Mouse (Mus musculus) activated CD4-positive, CD25-positive, alpha-beta regulatory T cell, adult 4 months (primary cell): ENCODE data around the gene Traf6. TPM values are rescaled to one million over a fixed set of nuclear protein-coding genes. Genes with fewer than 3 reads are reported as not detected.

Experiments used
- ATAC-seq: one replicate; pipeline ENCODE4 v1.8.0; 2017
- polyA plus RNA-seq, 2 experiments: library from polyadenylated mRNA; unstranded; fragments of 100-300 nt; shearing (Covaris generic); gene quantifications; one replicate each; pipeline ENCODE4 v1.2.1; 2017

The Traf6 gene
- 10 to 100 TPM; 14.1 to 14.8 TPM for polyA plus RNA-seq

DNA sequence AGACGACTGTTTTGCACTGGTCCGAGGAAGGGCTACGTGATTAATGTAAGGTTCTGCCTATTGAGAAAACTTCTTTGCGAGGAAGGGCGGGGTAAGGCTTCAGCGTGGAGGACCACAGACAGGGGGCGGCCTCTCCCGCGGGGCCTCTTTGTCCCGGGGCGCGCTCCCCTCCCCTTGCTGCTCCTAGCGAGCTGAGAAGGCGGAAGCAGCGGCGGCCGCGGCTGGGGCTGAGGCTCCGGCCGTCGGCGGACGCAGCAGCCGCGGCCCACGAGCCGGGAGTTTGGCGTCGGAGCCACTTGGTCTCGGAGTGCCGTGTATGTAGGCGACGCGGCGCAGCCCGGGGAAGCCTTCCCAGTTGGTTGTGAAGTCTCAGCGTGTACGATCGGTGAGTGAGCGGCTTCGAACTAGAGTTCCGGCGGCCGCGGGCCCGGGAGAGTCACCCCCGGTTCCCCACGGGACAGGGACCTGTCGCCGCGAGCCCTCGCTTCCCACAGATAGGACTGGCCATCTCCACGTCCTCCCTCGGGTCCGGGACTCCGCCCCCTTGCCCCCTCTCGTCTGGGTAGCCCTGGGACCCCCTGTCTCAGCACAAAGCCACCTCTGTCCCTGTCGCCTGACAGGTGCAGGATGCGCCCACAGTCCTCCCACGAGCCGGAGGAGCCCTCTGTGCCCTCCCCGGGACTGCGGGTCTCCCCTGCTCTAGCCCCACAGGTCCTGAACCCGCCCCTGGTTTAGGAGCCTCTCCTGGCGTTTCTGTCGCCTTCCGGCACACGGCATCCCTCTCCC, at the start of gene Traf6:
Gene Traf6, plus strand, starts transcription at position 194 of the 786 bp plus-strand sequence.
- ATAC-seq: peak; percentile 87

DNA sequence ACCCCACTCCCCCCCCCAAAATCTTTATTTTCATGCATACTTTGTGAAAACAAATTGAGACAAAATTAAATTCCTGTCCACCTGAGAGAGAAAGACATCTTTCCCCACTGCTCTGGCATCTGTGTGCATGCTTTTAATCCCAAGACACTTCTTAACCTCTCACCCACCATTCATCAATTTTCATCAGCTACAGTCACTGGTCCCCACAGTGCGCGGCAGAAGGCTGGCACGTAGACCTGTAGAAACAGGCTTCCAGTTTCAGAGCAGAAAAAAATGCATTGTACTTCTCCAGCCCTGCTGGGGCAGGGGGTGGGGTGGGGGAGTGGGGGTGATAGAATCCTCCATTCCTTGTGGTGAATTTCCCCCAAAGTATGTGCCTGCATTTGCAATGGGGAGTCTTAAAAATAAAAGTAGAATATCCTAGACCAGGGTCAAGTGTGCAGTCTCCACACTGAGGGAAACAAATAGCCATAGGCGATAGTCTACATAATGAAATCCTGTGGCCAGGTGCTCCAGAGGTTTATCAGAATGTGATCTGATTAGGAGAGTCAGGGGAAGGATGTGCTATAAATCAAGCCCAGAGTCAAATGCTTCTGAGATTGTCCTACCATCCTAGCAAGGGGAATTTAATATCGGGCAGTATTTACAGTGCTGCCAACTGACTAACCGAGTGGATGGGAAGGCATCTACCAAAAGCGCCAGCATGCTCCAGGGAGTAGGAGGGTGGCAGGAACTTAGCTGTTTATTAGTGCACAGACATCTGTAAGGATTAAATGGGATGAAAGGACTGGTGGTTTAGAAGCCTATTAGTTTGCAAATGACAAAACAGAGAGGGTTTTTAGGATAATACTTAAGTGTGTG, 39.0 kb upstream of the Traf6 start:
- ATAC-seq: no peak

DNA sequence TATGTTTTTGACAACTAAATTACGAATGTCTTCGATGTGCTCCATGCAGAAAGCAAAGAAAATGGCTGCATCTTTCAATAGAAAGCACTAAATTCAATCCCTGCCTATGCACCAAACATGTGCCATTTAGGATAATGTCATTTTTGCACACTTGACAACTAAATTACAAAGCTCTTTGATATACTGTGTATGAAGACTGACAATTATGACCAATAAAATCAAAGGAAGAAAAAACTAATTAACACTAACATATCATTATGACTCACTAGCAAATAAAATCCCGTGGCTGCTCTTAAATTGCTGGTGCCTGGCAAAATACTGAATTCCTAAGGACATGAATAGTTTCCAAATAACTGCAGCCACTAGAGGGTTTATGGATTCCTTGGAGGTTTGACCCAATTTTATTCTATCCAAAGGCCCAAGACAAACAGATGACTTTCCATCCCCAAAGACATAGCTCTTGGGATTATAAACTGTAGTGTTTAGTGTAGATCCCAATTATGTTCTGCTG, 38.3 kb upstream of the Traf6 start:
- ATAC-seq: no peak

DNA sequence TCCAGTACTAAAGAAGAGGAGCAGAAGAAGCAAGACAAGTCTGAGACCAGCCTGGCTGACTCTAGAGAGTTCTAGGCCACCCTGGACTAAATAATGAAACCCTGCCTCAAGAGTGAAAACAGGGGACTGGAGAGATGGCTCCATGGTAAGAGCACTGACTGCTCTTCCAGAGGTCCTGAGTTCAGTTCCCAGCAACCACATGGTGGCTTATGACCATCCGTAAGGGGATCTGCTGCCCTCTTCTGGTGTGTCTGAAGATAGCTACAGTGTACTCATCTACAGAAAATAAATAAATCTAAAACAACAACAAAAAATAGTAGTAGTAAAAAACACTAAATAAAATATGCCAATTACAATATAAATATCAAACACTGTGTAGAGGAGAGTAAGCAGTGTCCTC, 32.4 kb upstream of the Traf6 start:
- no peak for ATAC-seq

DNA sequence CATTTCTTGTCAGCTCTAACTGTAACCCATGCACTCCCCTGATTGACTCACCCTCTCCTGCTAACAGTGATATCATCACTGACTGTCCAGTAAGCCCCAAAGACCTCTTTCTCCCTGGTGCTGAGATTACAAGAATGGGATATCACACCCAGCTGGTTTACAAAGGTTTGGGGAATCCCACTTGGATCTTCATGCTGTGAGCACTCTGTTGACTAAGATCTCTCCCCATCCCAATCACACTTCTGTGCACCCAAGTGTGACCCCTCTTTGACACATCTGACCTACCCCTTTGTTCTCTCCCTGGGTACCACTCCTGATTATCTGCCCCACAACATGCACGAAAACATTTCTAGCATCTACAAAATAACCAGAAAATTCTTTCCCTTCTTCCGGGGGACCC, 29.9 kb upstream of the Traf6 start:
- ATAC-seq: no peak

DNA sequence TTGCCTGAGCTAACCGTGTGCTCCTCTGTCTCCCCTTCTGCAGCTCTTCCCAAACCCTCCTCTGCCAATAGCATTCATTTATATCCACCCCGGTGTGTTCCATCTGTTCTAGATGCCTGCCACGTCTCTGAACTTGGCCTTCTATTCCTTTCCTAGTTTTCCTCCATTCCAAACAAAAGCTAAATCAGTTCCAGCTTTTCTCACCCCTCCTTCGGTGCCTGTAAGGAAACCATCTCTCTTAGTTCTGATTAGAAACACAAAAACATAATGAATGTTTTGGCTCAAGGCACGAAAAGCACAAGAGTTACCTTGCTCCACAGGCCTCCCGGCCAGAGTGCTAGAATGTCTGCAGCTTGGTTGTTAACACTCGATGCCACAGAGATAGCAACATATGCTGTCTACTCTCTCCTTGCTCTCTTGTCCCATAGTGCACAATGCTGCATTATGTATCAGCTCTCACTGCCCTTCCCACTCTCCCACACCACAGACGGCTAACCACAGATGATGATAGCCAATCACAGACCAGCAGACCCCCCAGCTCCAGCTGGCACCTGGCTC, 29.0 kb upstream of the Traf6 start, which contains the start of the genes Rag1 and B230118H07Rik:
Gene Rag1, minus strand, starts transcription at position 388 of the 558 bp plus-strand sequence.
Gene B230118H07Rik, minus strand, starts transcription at position 419 of the 558 bp plus-strand sequence.
- no peak for ATAC-seq

DNA sequence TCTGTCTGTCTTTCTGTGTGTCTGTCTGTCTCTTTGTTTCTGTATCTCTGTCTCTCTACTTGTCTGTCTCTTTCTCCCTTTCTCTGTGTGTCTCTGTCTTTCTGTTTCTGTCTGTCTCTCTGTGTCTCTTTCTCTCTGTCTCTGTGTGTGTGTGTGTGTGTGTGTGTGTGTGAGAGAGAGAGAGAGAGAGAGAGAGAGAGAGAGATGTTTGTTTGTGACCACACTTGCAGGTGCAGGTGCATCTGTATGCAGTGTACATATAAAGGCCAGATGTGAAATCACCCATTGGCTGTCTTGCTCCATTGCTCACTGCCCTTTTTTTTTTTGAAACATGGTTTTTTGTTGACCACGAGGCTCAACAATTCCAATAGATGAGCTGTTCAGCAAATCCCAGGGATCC, 27.8 kb upstream of the Traf6 start:
- no peak for ATAC-seq

DNA sequence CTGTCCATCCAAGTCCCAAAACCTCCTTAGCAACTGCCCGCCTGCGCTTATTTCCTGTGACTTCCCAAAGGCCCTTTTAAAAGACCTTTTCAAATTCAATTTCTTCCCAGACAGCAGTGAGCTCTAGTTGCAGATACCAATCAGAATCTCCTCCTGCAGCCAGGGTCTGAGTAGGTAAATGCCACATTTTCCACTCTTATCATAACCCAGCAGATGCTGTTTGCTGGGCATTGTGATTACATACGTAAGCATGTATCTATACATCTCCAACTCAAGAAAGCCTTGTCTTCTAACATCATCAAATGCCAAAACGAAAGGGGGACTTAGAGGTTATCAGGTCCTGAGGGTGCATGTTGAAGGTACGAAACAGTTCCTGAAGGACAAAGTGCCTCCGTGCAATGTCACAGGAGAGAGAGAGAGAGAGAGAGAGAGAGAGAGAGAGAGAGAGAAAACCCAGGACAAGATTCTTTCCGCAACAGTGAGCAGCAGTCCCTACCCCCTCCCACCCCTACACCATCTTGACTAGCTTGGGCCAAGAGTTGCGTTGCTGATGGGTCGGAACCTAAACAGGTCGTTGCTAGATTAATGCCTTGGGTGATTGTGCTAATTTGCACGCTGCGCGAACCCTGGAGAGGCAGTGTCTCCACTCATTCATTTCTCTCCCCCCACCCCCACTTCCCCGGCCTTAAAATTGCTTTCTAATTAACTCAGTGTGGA, 25.9 kb upstream of the Traf6 start:
- ATAC-seq: no peak

DNA sequence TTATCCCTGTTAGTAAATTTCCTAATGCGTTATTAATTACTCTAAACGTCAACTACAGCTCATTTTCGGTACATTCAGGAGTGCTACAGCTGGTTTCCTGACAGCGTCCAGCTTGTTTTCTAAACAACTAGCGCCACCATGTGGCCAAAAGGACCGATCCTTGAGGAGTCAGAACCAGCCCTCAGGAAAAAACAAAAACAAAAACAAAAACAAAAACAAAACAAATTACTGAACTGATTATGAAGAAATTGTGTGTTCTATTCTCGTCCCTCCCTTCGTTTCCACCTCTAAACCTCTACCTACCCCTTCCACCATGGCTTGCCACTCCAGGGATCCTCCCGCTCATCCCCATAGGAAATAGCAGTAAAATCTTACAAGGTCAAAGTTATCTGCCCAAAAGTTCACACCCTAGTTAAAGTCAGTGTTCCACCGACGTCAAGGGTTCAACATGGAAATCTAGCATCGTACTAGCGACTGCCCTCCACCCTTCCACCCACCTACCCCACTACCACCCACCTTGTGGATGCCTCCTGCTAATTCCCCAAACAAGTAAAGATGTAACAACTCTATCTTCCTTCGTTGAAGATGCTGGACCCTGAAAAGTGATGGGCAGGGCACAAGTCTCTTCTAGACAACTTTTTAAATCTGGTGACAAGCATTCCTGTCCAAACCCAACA, 25.2 kb upstream of the Traf6 start:
- ATAC-seq: peak; percentile 46

DNA sequence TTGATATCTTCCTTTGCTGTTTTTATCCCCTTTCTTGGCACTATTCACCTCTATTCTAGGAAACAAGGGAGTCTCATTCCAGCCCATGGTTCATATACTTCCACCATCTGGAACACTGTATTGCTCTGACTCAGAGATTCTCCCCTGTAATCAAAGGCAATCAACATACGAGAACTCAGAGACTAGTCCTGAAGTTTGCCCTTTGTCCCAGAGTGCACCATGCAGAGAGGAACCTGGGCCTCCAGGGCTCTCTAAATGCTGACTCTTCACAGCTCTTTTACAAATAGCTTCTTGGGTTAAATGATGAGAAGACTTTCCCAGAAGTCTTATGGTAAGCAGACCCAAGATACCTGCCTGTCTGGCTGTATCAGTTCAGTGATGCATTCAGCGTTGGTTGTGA, 17.7 kb upstream of the Traf6 start:
- ATAC-seq: no peak

DNA sequence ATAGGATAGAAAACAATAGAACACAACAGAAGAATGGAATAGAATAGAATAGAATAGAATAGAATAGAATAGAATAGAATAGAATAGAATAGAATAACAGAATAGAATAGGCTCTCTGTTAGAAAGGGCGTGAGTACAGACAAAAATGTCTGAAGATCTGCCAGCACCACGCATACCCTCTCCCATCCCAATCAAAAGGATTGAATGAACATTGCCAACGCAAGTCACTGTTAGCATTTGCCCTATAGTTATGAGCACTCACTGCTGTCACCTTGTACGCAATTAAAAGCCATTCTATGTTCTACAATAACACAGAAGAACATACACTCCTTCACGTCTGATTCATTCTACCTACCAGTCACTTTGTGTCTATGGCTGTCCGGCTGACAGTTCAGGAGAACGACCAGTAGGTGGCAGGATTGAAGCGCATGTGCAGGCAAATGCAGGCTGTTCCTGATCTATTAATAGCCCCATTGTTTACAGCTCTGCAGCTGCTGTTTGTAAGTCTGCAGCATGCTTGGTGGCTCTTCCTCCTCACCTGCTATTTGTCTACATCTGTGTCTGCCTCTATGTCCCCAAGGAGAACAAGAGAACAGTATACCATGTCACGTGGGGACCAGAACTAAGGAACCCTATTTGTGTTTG, 13.0 kb upstream of the Traf6 start:
- peak; percentile 82 for ATAC-seq

DNA sequence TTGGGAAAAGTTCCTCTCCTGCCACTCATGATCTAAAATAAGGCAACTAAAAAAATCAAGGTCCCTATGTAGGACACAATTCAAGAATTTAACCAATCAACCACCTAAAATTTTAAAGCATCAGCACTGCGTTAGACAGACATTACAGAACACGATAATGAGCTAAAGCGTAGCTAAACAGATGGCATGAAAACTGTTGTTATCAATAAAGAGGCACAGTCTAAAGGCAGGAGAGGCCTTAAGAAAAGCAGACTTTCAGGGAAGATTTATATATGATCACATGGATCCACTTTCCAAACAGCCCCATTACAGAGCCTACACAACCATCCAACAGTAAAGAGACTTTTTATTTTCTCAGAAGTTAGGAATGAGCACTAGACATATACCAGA, 12.5 kb upstream of the Traf6 start:
- no peak for ATAC-seq

DNA sequence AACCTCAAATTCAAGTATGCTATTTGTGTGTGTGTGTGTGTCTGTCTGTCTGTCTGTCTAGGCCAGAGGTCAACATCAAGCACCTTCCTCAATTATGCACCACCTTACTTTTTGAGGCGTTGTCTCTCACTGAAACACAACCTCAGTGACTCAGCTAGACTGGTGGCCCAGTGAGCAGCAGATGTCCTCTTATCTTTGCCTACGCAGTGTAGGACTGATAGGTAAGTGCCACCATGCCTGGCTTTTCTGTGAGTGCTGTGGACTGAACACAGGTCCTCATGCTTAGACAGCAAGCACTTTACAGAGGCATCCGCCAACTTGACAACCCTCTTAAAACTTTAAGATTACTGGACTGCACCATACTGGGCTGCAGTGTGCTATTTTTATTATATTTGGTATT, 9.5 kb upstream of the Traf6 start:
- ATAC-seq: no peak

DNA sequence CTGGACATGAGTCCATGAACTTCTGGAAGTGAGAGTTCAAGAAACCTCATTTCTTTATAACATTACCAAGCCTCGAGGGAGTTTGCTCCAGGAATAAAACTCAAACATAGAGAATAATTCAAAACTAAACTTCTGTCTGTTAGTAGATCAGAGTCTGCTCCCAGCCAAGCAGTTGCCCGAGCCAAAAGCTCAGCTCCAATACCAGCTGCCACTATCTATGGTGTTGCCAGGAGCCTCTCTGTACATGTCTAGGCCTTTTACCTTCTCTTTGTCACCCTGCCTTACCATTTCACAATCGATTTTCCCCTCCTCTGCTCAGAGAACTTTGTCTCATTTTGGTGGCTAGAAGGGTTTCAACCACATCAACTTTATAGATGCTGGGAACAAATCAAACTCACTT, 4.7 kb upstream of the Traf6 start:
- no peak for ATAC-seq

DNA sequence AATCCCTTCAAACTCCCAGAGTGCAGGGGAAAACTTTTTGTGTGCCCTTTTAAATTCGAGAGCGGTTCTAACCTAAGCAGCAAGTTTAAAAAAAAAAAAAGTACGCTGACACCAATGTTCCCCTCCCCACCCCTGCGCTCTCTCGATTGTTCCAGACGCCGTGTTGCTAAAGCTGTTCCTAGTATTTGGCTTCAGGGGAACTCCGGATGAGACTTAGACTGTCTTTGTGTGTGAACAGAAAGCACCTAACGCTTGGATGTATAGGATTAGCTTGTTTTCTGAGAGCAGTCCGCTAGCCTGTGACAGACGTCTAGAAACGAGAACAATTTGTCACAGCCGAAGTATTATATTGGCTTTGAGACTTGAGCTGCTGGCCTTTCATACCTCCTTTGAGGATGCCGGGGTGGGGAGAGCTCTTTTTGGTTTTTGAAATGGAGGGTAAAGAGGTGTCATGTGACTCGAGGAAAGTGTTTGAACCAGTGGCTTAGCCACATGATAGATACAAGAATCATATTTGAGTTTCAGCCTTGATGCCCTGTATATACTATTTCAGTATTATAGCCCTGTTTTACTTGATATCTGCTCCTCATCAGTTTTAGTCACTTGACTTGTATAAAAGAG, 1.0 kb downstream of the Traf6 start:
- peak; percentile 59 for ATAC-seq

DNA sequence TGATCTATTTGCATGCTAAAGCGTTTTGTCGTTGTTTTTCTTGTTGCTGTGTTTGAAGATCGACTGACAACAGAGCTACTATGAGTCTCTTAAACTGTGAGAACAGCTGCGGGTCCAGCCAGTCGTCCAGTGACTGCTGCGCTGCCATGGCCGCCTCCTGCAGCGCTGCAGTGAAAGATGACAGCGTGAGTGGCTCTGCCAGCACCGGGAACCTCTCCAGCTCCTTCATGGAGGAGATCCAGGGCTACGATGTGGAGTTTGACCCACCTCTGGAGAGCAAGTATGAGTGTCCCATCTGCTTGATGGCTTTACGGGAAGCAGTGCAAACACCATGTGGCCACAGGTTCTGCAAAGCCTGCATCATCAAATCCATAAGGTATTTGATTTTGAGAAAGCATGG, 6.2 kb downstream of the Traf6 start:
- no peak for ATAC-seq

DNA sequence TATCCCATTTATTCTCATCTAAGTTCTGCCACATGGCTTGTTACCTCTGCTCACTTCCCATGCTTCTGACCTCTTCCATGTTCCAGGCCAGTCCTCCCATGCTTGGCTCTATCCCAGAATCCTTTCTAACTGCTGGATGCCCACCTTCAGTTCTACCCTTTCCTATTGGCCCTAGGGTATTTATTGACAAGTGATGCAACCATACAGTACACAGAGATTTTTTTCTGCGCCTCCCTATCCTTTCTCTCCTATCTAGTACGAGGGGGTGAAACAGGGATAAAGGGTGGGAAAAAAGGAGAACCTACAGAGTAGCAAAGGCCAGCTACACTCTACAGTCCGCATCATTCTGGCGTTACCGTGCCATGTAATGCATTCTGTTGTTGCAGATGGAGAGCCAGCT, 9.8 kb downstream of the Traf6 start:
- no peak for ATAC-seq

DNA sequence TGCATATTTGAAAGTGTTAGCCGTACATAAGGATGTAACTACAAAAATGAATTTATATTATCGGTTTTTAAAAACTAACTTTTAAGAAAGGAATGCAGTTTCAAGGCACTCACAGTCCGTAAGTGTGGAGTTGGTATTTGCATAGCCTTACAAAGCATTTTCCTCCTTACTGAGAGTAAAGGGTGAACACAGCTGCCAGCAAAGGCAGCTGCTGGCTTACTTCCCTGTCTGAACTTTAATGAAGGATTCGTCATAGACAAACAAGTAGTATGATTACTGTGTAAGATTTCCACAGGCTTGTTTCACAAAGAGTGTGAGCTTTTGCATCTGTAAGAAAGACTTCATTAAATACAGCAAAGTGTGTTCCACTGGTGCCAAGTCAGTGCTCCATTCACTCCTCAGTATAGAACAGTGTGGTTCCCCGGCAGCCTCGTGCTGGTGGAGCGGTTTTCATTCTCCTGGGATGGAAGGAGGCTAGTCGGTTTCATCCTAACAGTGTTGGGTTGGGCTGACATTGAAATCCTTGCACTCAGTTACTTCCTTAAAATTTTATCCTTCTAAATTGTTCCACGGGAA, 12.1 kb downstream of the Traf6 start:
- ATAC-seq: no peak

DNA sequence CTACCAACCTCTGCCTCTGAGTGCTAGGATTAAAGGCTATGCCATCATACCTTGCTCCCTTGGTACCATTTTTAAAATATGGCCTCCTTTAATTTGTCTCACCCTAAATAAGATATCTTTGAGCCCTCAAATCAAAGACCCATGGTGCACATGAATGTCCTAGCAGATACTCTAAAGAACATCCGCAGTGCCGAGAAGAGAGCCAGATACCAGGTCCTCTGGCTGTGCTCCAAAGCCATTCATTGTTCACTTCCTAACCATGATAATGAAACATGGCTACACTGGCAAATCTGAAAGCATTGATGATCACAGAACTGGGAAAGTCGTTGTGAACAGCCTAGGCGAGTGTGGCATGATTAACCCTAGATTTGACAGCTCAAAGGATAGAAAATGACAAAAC, 14.8 kb downstream of the Traf6 start:
- ATAC-seq: peak; percentile 11

DNA sequence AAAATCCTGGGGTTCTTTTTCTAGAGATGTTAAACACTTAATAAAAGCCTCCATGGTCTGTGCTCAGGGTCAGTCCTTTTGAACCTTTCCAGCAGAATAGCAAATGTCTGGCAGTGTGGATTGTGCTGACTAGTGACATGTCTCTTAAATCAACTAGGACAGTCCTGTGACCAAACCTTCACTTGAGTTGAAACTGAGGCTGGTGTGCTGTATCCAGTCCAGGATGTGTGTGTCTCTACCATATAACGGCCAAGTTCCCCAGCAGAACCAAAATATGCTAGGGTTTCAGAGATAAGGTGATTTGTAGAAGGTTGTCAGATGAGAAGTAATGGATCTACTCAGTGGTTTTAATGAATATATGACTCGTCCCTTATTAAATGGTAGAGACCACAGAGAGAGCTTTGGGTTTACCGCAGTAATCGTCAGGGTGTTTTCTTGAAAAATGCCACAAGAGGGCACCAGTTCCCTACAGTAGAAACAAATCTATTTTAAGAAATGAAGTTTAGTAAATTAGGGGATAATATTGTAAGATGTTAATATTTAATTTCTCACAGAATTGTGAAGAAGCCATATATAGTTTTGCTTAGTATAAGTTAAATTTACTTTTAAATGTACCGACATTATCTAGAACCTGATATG, 15.5 kb downstream of the Traf6 start:
- ATAC-seq: peak; percentile 57
